Mouse (Mus musculus) liver, embryonic 14.5 days (tissue): ENCODE data around the gene Rph3al. TPM values are rescaled to one million over a fixed set of nuclear protein-coding genes. Genes with fewer than 3 reads are reported as not detected.

Experiments used
- ATAC-seq: fragments of 200-750 bp; cut with Nextera tagmentation; 2 replicates; pipeline ENCODE4 v1.8.0; 2017; ENCODE audit warnings: moderate number of reproducible peaks, mild to moderate bottlenecking, moderate library complexity; ENCODE audit not compliant: insufficient read depth
- DNase-seq, 3 experiments: peaks; one replicate each; pipeline ENCODE4 v3.0.0-alpha.2; 2012 to 2013; ENCODE audit warnings: low read depth in 3 of 3, low spot score in 3 of 3
- H3K27ac ChIP-seq: fragments of 300-500 bp; sonication (generic); 2 replicates; pipeline ENCODE4 v1.5.1; 2014; ENCODE audit warnings: moderate library complexity, mild to moderate bottlenecking, control low read depth, inconsistent platforms
- H3K27me3 ChIP-seq: fragments of 300-500 bp; sonication (generic); 2 replicates; pipeline ENCODE4 v1.6.1; 2014; ENCODE audit warnings: mild to moderate bottlenecking, low read length, moderate library complexity; ENCODE audit not compliant: control insufficient read depth, insufficient read depth
- H3K36me3 ChIP-seq: fragments of 300-500 bp; sonication (generic); replicated peaks from 2 replicates; pipeline ENCODE4 v1.6.1; 2014; ENCODE audit warnings: low read depth; ENCODE audit not compliant: control insufficient read depth, insufficient read depth
- H3K4me1 ChIP-seq, 2 experiments: fragments of 200-500 bp in 1 of 2; fragments of 300-500 bp in 1 of 2; sonication (generic) in 1 of 2; replicated peaks; 2 replicates each; pipeline ENCODE4 v1.6.1; 2012 to 2014; ENCODE audit warnings: antibody characterized with exemption in 1 of 2, inconsistent platforms in 1 of 2, low read length in 1 of 2; ENCODE audit not compliant: control insufficient read depth in 2 of 2, insufficient read depth in 2 of 2
- H3K4me2 ChIP-seq: fragments of 300-500 bp; sonication (generic); 2 replicates; pipeline ENCODE4 v1.6.1; 2014; ENCODE audit warnings: low read depth, mild to moderate bottlenecking, control low read depth, moderate library complexity
- H3K4me3 ChIP-seq, 2 experiments: fragments of 200-500 bp in 1 of 2; fragments of 300-500 bp in 1 of 2; sonication (generic) in 1 of 2; 2 replicates each; pipeline ENCODE4 v1.5.1; 2012 to 2014; ENCODE audit warnings: low read depth in 2 of 2, low read length in 2 of 2, mild to moderate bottlenecking in 2 of 2, control low read depth in 1 of 2, inconsistent platforms in 1 of 2, moderate library complexity in 1 of 2; ENCODE audit not compliant: insufficient read depth in 1 of 2
- H3K9ac ChIP-seq: fragments of 300-500 bp; sonication (generic); replicated peaks from 2 replicates; pipeline ENCODE4 v1.6.1; 2014; ENCODE audit warnings: mild to moderate bottlenecking, control low read depth, moderate library complexity
- H3K9me3 ChIP-seq: fragments of 300-500 bp; sonication (generic); 2 replicates; pipeline ENCODE4 v1.6.1; 2016; ENCODE audit warnings: low read length, mixed read lengths; ENCODE audit not compliant: control insufficient read depth
- CTCF ChIP-seq: IDR thresholded peaks from 2 replicates; pipeline ENCODE4 v1.5.1; 2016; ENCODE audit warnings: antibody characterized with exemption, low read depth, control low read depth
- EP300 ChIP-seq: IDR thresholded peaks from 2 replicates; pipeline ENCODE4 v1.6.1; 2016; ENCODE audit warnings: antibody characterized with exemption, low read depth
- WGBS: fragments of 180-500 bp; shearing (Covaris S2); extraction: QIAGEN DNeasy Blood & Tissue Kit; methylation state at CpG from one replicate; pipeline ENCODE4 v1.1.7; 2014; ENCODE audit not compliant: insufficient replicate concordance; 5-methylcytosine and 5-hydroxymethylcytosine counted together
- polyA plus RNA-seq, 2 experiments: library from polyadenylated mRNA; depleted of rRNA in 1 of 2; stranded (reverse) in 1 of 2; unstranded in 1 of 2; fragments of >200 nt; fragmentation: Nextera tagmentation in 1 of 2; extraction: Ambion mirVana in 1 of 2; gene quantifications; 2 replicates each; pipeline versions ENCODE4 v1.2.1 to v1.2.3; 2012 to 2014

Gene Rph3al
- polyA plus RNA-seq, 2 experiments: 0.25 to 0.29 TPM

- 60% methylated on average over 4 of the region's 4 CpGs for WGBS
- no peaks in the 10 kb centered on the region for H3K9me3 ChIP-seq
- no peak for ATAC-seq
- no peak for DNase-seq
- TF ChIP-seq CTCF: no peak
- no peak overlapping the region for H3K4me3 ChIP-seq
- H3K27me3 ChIP-seq: peaks cover 8% of the 10 kb centered on the region
- no peak overlapping the region for H3K9ac ChIP-seq
- H3K36me3 ChIP-seq: no peaks in the 10 kb centered on the region
- no peak overlapping the region for H3K27ac ChIP-seq
- no peak overlapping the region for H3K4me2 ChIP-seq
- H3K4me1 ChIP-seq: no peaks in the 10 kb centered on the region
Observed at GRCm38 (mm10) chr11:75801369-75801768, 136.9 kb downstream of the Rph3al start.

- Histone ChIP-seq H3K9ac (no peak overlapping the region), H3K27ac (no peak overlapping the region), H3K4me2 (no peak overlapping the region), H3K4me1 (no peaks in the 10 kb centered on the region), H3K4me3 (no peak overlapping the region), H3K9me3 (no peaks in the 10 kb centered on the region), H3K36me3 (no peaks in the 10 kb centered on the region), H3K27me3 (peaks cover 37% of the 10 kb centered on the region)
- ATAC-seq (no peak), DNase-seq (no peak)
- WGBS: 60% methylated on average over 13 of the region's 13 CpGs
- TF ChIP-seq EP300 (no peak), CTCF (no peak)
Observed at GRCm38 (mm10) chr11:75796536-75797246, 141.5 kb downstream of the Rph3al start.

- no peaks in the 10 kb centered on the region for H3K9me3 ChIP-seq
- no peak within 1 kb of the TSS for H3K27ac ChIP-seq
- peak within 1 kb of the TSS; percentile 27; the same call in 1 of the 2 replicates for H3K4me2 ChIP-seq
- TF ChIP-seq EP300: no peak
- no peak for TF ChIP-seq CTCF
- H3K4me3 ChIP-seq: peak within 1 kb of the TSS in 1 of 2 experiments; percentile 22; a peak in 1 of 4 replicates
- ATAC-seq (no peak), DNase-seq (no peak)
- WGBS: 6% methylated on average over 34 of the region's 37 CpGs
- H3K36me3 ChIP-seq: no peaks in the 10 kb centered on the region
- H3K9ac ChIP-seq: no peak within 1 kb of the TSS
- H3K27me3 ChIP-seq: peaks cover 37% of the 10 kb centered on the region
- no peaks in the 10 kb centered on the region for H3K4me1 ChIP-seq
Observed at GRCm38 (mm10) chr11:75796029-75796445, 142.2 kb downstream of the Rph3al start, which contains the start of gene Doc2b. Doc2b (minus strand) TSS chr11:75796049.

- H3K4me2 ChIP-seq: peak overlapping the region; percentile 27; the same call in 1 of the 2 replicates
- no peak overlapping the region for H3K27ac ChIP-seq
- TF ChIP-seq EP300 (no peak), CTCF (no peak)
- 6% methylated on average over 42 of the region's 42 CpGs for WGBS
- H3K36me3 ChIP-seq: no peaks in the 10 kb centered on the region
- no peak for DNase-seq
- peaks cover 37% of the 10 kb centered on the region for H3K27me3 ChIP-seq
- H3K9ac ChIP-seq: no peak overlapping the region
- no peaks in the 10 kb centered on the region for H3K9me3 ChIP-seq
- no peak for ATAC-seq
- H3K4me3 ChIP-seq: peak overlapping the region in 1 of 2 experiments; percentile 22; a peak in 1 of 4 replicates
- no peaks in the 10 kb centered on the region for H3K4me1 ChIP-seq
Observed at GRCm38 (mm10) chr11:75795321-75795636, 142.9 kb downstream of the Rph3al start.

GRCm38 (mm10) chr11:75794602-75795320 is 143.5 kb downstream of the Rph3al start:
- DNase-seq (no peak), ATAC-seq (no peak)

More at GRCm38 (mm10) chr11:75794602-75795320, 143.5 kb downstream of the Rph3al start:
- no peak for TF ChIP-seq CTCF
- no peak for TF ChIP-seq EP300
- no peak overlapping the region for H3K27ac ChIP-seq
- peak overlapping the region in 1 of 2 experiments; percentile 22; a peak in 1 of 4 replicates for H3K4me3 ChIP-seq
- peak overlapping the region; percentile 27; the same call in 1 of the 2 replicates for H3K4me2 ChIP-seq
- no peaks in the 10 kb centered on the region for H3K36me3 ChIP-seq
- WGBS: 7% methylated on average over 45 of the region's 45 CpGs
- no peaks in the 10 kb centered on the region for H3K9me3 ChIP-seq
- H3K27me3 ChIP-seq: peaks cover 37% of the 10 kb centered on the region
- H3K4me1 ChIP-seq: no peaks in the 10 kb centered on the region
- H3K9ac ChIP-seq: no peak overlapping the region
